Mouse (Mus musculus): ENCODE data around the gene Rabep1.

The Rabep1 gene

GRCm38 (mm10) chr11:70980232-70980631 is 135.7 kb downstream of the Rabep1 start:
- no peak for DNase-seq

GRCm38 (mm10) chr11:70980751-70981510 is 136.4 kb downstream of the Rabep1 start:
- DNase-seq: no peak

GRCm38 (mm10) chr11:70982030-70982429 is 137.5 kb downstream of the Rabep1 start:
- no peak for DNase-seq

GRCm38 (mm10) chr11:70982557-70983228 is 138.1 kb downstream of the Rabep1 start, which contains the start of gene C1qbp:
Gene C1qbp (minus strand): TSS chr11:70983026.
- peak; percentile 96 for DNase-seq

Data from kidney, postnatal 25 days (tissue).